8 mouse cellular contexts compared by ENCODE assay signal in the genomic region with DNA sequence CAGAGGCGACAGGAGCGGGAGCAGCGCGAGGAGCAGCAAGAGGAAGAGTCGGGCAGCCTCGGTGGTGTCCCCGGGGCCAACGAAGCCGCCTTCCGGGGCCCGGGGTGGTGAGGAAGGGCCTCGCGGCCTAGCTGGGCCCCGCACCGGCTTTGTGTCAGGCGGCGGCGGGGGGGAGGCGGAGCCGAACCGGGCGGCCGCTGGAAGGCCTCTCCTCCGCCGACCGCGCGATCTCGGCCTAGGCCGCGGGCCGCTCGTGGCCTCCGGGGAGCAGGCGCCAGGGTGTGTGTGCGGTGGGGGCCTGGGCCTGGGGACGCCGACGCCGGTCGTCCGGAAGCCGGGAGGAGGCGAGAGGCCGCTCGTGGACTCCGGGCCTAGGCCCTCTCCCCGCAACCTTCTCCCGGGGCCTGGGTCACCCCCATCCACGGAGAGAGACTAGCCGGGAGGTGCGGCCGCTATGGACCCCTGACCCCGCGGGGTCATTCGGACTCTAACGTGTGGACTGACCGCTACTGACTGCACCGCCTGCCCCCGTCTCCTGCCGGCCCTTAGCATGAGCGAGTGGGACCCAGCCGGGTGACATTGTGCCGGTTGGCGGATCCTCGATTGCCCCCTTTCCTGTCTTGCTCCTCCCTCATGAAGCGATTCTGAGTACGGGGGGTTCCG. TPM values are rescaled to one million over a fixed set of nuclear protein-coding genes. Genes with fewer than 3 reads are reported as not detected.
DNase-seq lines count a peak whose midpoint lies in the region; ATAC-seq lines count a peak whose summit lies in the region.

No protein-coding gene starts in this region.

- peaks cover 7% of the 10 kb centered on the region for H3K4me1 ChIP-seq in brown adipose tissue, adult 24 weeks (ENCODE audit: control insufficient read depth, insufficient read depth, insufficient read length, low read length)
- H3K4me1 ChIP-seq in forebrain, embryonic 12.5 days, result peaks cover 32% of the 10 kb centered on the region
- peaks cover 23% of the 10 kb centered on the region for H3K4me1 ChIP-seq in heart, embryonic 16.5 days (ENCODE audit: control insufficient read depth, insufficient read depth, low read length)
- H3K4me1 ChIP-seq in liver, embryonic 13.5 days (replicated peaks), result peaks cover 35% of the 10 kb centered on the region
- peaks cover 9% of the 10 kb centered on the region for H3K4me1 ChIP-seq in stomach, embryonic 15.5 days

- peaks cover 14% of the 10 kb centered on the region; the same call in 1 of the 2 replicates for H3K36me3 ChIP-seq in forebrain, embryonic 12.5 days (replicated peaks)
- no peaks in the 10 kb centered on the region for H3K36me3 ChIP-seq in heart, embryonic 16.5 days (ENCODE audit: control insufficient read depth, insufficient read depth)
- peaks cover 15% of the 10 kb centered on the region for H3K36me3 ChIP-seq in liver, embryonic 13.5 days
- H3K36me3 ChIP-seq in stomach, embryonic 15.5 days, result no peaks in the 10 kb centered on the region

- peak overlapping the region; percentile 99 for H3K4me3 ChIP-seq in brown adipose tissue, adult 24 weeks (ENCODE audit: insufficient read depth, low read depth, low read length)
- H3K4me3 ChIP-seq in forebrain, embryonic 12.5 days (replicated peaks), result peak overlapping the region; percentile 99
- peak overlapping the region; percentile 96 for H3K4me3 ChIP-seq in heart, embryonic 16.5 days (ENCODE audit: low read length)
- H3K4me3 ChIP-seq in liver, embryonic 13.5 days (replicated peaks), result peak overlapping the region; percentile 95
- H3K4me3 ChIP-seq in stomach, embryonic 15.5 days (replicated peaks), result peak overlapping the region; percentile 86

- H3K27me3 ChIP-seq in forebrain, embryonic 12.5 days, result no peaks in the 10 kb centered on the region
- H3K27me3 ChIP-seq in heart, embryonic 16.5 days (ENCODE audit: control insufficient read depth, insufficient read depth, low read length), result no peaks in the 10 kb centered on the region
- H3K27me3 ChIP-seq in liver, embryonic 13.5 days, result no peaks in the 10 kb centered on the region
- no peaks in the 10 kb centered on the region for H3K27me3 ChIP-seq in stomach, embryonic 15.5 days (replicated peaks)

- under 1% methylated on average over 56 of the region's 69 CpGs for WGBS in forebrain, embryonic 12.5 days
- under 1% methylated on average over 63 of the region's 69 CpGs for WGBS in heart, embryonic 16.5 days
- WGBS in liver, embryonic 13.5 days (ENCODE audit: insufficient replicate concordance), result under 1% methylated on average over 51 of the region's 69 CpGs
- WGBS in stomach, embryonic 15.5 days, result 0% methylated on average over 46 of the region's 69 CpGs

- peak overlapping the region; percentile 99 for H3K9ac ChIP-seq in forebrain, embryonic 12.5 days
- peak overlapping the region; percentile 95 for H3K9ac ChIP-seq in heart, embryonic 16.5 days (ENCODE audit: low read length)
- H3K9ac ChIP-seq in liver, embryonic 13.5 days, result peak overlapping the region; percentile 98
- peak overlapping the region; percentile 98 for H3K9ac ChIP-seq in stomach, embryonic 15.5 days

- peak; percentile 62 for ATAC-seq in forebrain, embryonic 12.5 days (ENCODE audit: low FRiP score)
- peak; percentile 63 for ATAC-seq in heart, embryonic 16.5 days (replicated peaks; ENCODE audit: extremely low read depth, insufficient read depth, low FRiP score)
- peak; percentile 78 for ATAC-seq in liver, embryonic 13.5 days (ENCODE audit: low read depth)
- ATAC-seq in stomach, embryonic 15.5 days (ENCODE audit: insufficient read depth, low FRiP score, low read depth), result peak; percentile 51

- DNase-seq in CD8-positive naive resting alpha-beta T cell, adult 2 months (ENCODE audit: low read depth in 2 of 2, low spot score in 2 of 2), result peak; percentile 34 to 41
- peak; percentile 71 for DNase-seq in kidney, postnatal 14 days
- DNase-seq in liver, embryonic 13.5 days, result peak; percentile 56
- peak; percentile 40 to 54 for DNase-seq in natural killer cell, adult 2 months (ENCODE audit: low spot score in 2 of 2)

- peak overlapping the region; percentile 94 for H3K4me2 ChIP-seq in forebrain, embryonic 12.5 days
- H3K4me2 ChIP-seq in heart, embryonic 16.5 days (ENCODE audit: low read depth, low read length), result peak overlapping the region; percentile 96
- H3K4me2 ChIP-seq in liver, embryonic 13.5 days, result peak overlapping the region; percentile 72
- H3K4me2 ChIP-seq in stomach, embryonic 15.5 days, result peak overlapping the region; percentile 81

- H3K9me3 ChIP-seq in forebrain, embryonic 12.5 days, result no peaks in the 10 kb centered on the region
- no peaks in the 10 kb centered on the region for H3K9me3 ChIP-seq in heart, embryonic 16.5 days (replicated peaks; ENCODE audit: control insufficient read depth, low read length)
- H3K9me3 ChIP-seq in liver, embryonic 13.5 days (replicated peaks), result no peaks in the 10 kb centered on the region
- H3K9me3 ChIP-seq in stomach, embryonic 15.5 days, result no peaks in the 10 kb centered on the region

- peak overlapping the region; percentile 95 for H3K27ac ChIP-seq in brown adipose tissue, adult 24 weeks (replicated peaks; ENCODE audit: low read depth, low read length)
- H3K27ac ChIP-seq in forebrain, embryonic 12.5 days, result peak overlapping the region; percentile 87
- H3K27ac ChIP-seq in heart, embryonic 16.5 days (ENCODE audit: low read length), result peak overlapping the region; percentile 87
- H3K27ac ChIP-seq in liver, embryonic 13.5 days, result peak overlapping the region; percentile 84
- H3K27ac ChIP-seq in stomach, embryonic 15.5 days, result peak overlapping the region; percentile 88

RNA-seq across cellular contexts. Expression of a gene that starts 4.8 kb away (rescaled TPM):
- polyA plus RNA-seq in brown adipose tissue, adult 24 weeks (2012; ENCODE audit: insufficient read depth, insufficient read length, missing spikeins), result 18.3 and 30.6 TPM in 2 replicates
- 39.1 and 39.7 TPM in 2 replicates for polyA plus RNA-seq in forebrain, embryonic 12.5 days (2016; fragmentation: Nextera tagmentation; extraction: Ambion mirVana)
- 16.5 and 17.2 TPM in 2 replicates for polyA plus RNA-seq in heart, embryonic 16.5 days (2015; fragmentation: Nextera tagmentation; extraction: Ambion mirVana)
- 11.3 and 12.9 TPM in 2 replicates for polyA plus RNA-seq in liver, embryonic 13.5 days (2015; fragmentation: Nextera tagmentation; extraction: Ambion mirVana)
- polyA plus RNA-seq in stomach, embryonic 15.5 days (2015; fragmentation: Nextera tagmentation; extraction: Ambion mirVana), result 28.3 and 28.6 TPM in 2 replicates

Comparison
In these comparisons a context has a peak if more than half of its experiments do, and no peak if none do; other contexts are left out.
1. Peak in every context shown above with its lines: DNase-seq, ATAC-seq, H3K4me3 ChIP-seq and H3K27ac ChIP-seq.